Mouse (Mus musculus) stomach, embryonic 16.5 days (tissue): ENCODE data around the gene Musk. TPM values are rescaled to one million over a fixed set of nuclear protein-coding genes. Genes with fewer than 3 reads are reported as not detected.

Experiments
- ATAC-seq: fragments of 200-750 bp; cut with Nextera tagmentation; 2 replicates; pipeline ENCODE4 v1.8.0; 2017; ENCODE audit warnings: moderate number of reproducible peaks, moderate TSS enrichment; ENCODE audit not compliant: insufficient read depth, low FRiP score
- H3K27ac ChIP-seq: fragments of 300-500 bp; sonication (generic); 2 replicates; pipeline ENCODE4 v1.5.1; 2014; ENCODE audit warnings: low read length
- H3K27me3 ChIP-seq: fragments of 300-500 bp; sonication (generic); 2 replicates; pipeline ENCODE4 v1.6.1; 2014; ENCODE audit warnings: low read length, control low read depth, mixed read lengths; ENCODE audit not compliant: control insufficient read depth, insufficient read depth
- H3K36me3 ChIP-seq: fragments of 300-500 bp; sonication (generic); 2 replicates; pipeline ENCODE4 v1.6.1; 2014; ENCODE audit warnings: low read length; ENCODE audit not compliant: control insufficient read depth, insufficient read depth
- H3K4me1 ChIP-seq: fragments of 300-500 bp; sonication (generic); 2 replicates; pipeline ENCODE4 v1.6.1; 2014; ENCODE audit warnings: low read length, control low read depth, mixed read lengths; ENCODE audit not compliant: control insufficient read depth, insufficient read depth
- H3K4me2 ChIP-seq: fragments of 300-500 bp; sonication (generic); 2 replicates; pipeline ENCODE4 v1.6.1; 2014; ENCODE audit warnings: low read depth, low read length, mixed read lengths
- H3K4me3 ChIP-seq: fragments of 300-500 bp; sonication (generic); replicated peaks from 2 replicates; pipeline ENCODE4 v1.5.1; 2014; ENCODE audit warnings: mild to moderate bottlenecking, low read length
- H3K9ac ChIP-seq: fragments of 300-500 bp; sonication (generic); 2 replicates; pipeline ENCODE4 v1.6.1; 2014; ENCODE audit warnings: low read length
- H3K9me3 ChIP-seq: fragments of 300-500 bp; sonication (generic); replicated peaks from 2 replicates; pipeline ENCODE4 v1.6.1; 2016; ENCODE audit warnings: low read length, control low read depth; ENCODE audit not compliant: control insufficient read depth
- WGBS: fragments of 180-500 bp; shearing (Covaris S2); extraction: QIAGEN DNeasy Blood & Tissue Kit; methylation state at CpG from one replicate; pipeline ENCODE4 v1.1.7; 2014; 5-methylcytosine and 5-hydroxymethylcytosine counted together
- polyA plus RNA-seq: library from polyadenylated mRNA; unstranded; fragments of >200 nt; fragmentation: Nextera tagmentation; extraction: Ambion mirVana; gene quantifications from 2 replicates; pipeline ENCODE4 v1.2.1, GENCODE M21; 2015

Musk gene
- polyA plus RNA-seq, 1 experiment from 2014 or later: 1.2 TPM

DNA sequence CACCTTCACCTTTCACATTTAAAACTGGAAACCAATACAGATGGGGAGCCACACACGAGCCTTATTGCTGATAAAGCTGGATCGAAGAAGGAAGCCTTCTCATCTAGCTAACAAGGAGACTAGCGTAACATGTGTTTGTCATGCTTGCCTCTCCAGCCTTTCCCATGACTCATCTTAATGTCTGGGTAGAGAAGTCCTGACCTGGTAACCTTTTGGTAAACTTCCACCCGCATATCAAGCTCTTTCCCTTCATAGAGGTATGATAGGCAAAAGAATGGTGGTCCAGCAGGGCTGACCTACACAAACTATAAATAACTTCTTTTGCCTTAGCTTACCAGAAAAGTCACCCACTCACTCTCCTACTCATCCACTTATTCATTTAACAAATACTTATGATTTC, 44.3 kb downstream of the Musk start:
- Histone ChIP-seq H3K4me3 (no peak overlapping the region), H3K4me1 (no peaks in the 10 kb centered on the region), H3K36me3 (no peaks in the 10 kb centered on the region), H3K27me3 (no peaks in the 10 kb centered on the region), H3K9ac (no peak overlapping the region), H3K27ac (no peak overlapping the region), H3K9me3 (no peaks in the 10 kb centered on the region), H3K4me2 (no peak overlapping the region)
- no peak for ATAC-seq
- WGBS: 81% methylated on average over 4 of the region's 4 CpGs

GRCm38 (mm10) chr4:58330864-58331638, 45.3 kb downstream of the Musk start:
- Histone ChIP-seq H3K36me3 (no peaks in the 10 kb centered on the region), H3K9me3 (no peaks in the 10 kb centered on the region), H3K4me2 (no peak overlapping the region), H3K4me1 (no peaks in the 10 kb centered on the region), H3K27me3 (no peaks in the 10 kb centered on the region), H3K9ac (no peak overlapping the region), H3K4me3 (no peak overlapping the region), H3K27ac (no peak overlapping the region)
- 80% methylated on average over 10 of the region's 10 CpGs for WGBS
- no peak for ATAC-seq

GRCm38 (mm10) chr4:58332394-58332793, 46.6 kb downstream of the Musk start:
- Histone ChIP-seq H3K9ac (no peak overlapping the region), H3K27me3 (no peaks in the 10 kb centered on the region)

DNA sequence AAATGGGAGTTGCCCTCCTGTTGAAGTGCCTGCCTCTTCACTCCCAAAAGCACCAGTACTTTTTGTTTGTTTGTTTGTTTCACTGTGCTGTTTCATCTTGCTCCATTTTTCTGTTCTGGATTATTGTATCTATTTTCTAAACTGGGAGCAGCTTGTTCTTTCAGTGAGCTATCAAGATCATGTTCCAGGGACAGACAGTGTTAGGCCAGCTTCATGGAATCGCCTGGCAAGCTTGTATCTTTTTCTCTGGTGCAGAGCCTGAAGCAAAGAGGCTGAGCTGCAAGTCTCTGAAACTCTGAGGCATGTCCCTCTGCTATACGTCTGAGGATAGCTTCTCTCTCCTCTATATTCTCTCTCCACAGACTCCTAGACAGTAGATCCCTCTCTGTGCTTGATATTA, 50.5 kb downstream of the Musk start:
- 85% methylated on average over 2 of the region's 2 CpGs for WGBS

More at GRCm38 (mm10) chr4:58332394-58332793, 46.6 kb downstream of the Musk start:
- no peak for ATAC-seq
- no peaks in the 10 kb centered on the region for H3K9me3 ChIP-seq
- no peak overlapping the region for H3K27ac ChIP-seq
- H3K36me3 ChIP-seq: no peaks in the 10 kb centered on the region
- no peaks in the 10 kb centered on the region for H3K4me1 ChIP-seq
- 52% methylated on average over 3 of the region's 3 CpGs for WGBS
- no peak overlapping the region for H3K4me3 ChIP-seq
- no peak overlapping the region for H3K4me2 ChIP-seq

DNA sequence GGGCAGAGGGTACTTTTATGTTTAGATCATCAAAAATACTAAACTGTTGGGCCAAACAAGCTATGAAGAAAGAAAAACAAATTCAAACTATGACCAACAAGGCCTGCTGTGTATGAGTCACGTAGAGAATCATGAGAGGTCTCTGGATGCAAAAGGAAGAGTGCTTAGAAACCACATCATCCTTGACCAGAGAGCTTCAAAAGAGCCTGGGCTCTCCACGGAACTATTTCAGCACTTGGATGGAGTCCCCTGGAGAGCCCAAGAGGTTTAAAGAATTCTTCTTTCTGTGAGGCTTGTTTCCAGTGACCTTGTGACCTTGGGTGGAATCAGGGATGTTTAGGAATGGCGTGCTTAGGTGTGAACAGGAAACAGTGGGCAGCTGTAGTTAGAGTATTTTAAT, 53.5 kb downstream of the Musk start:
- no peaks in the 10 kb centered on the region for H3K4me1 ChIP-seq
- H3K9me3 ChIP-seq: no peaks in the 10 kb centered on the region
- H3K36me3 ChIP-seq: no peaks in the 10 kb centered on the region
- H3K27me3 ChIP-seq: no peaks in the 10 kb centered on the region
- H3K9ac ChIP-seq: no peak overlapping the region
- H3K4me2 ChIP-seq: no peak overlapping the region
- H3K4me3 ChIP-seq: no peak overlapping the region
- no peak for ATAC-seq
- H3K27ac ChIP-seq: no peak overlapping the region
- 39% methylated on average over 3 of the region's 3 CpGs for WGBS

More for the DNA sequence above, 50.5 kb downstream of the Musk start:
- Histone ChIP-seq H3K4me1 (no peaks in the 10 kb centered on the region), H3K4me3 (no peak overlapping the region), H3K4me2 (no peak overlapping the region), H3K27ac (no peak overlapping the region), H3K9ac (no peak overlapping the region), H3K36me3 (no peaks in the 10 kb centered on the region), H3K27me3 (no peaks in the 10 kb centered on the region), H3K9me3 (no peaks in the 10 kb centered on the region)
- ATAC-seq: no peak

DNA sequence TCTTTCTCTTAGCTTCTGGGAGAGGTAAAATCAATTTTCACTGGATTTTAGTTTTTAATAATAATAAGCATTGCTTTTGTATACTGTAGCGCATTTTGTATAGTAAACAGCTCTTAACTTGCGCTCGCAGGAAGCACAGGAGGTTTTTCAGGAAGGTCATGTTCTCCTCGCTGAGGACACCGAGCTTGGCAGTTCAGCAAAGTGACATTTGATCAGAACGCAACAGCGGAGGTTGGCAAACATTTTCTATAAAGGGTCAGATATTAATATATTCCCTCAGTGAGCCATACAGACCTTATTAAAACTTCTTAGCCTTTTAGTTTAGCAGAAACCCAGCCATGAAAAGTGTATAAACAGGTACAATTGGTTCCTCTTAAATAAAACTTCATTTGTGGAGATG, 64.4 kb downstream of the Musk start:
- WGBS: 77% methylated on average over 7 of the region's 7 CpGs
- Histone ChIP-seq H3K9ac (no peak overlapping the region), H3K27me3 (no peaks in the 10 kb centered on the region), H3K27ac (no peak overlapping the region), H3K9me3 (no peaks in the 10 kb centered on the region), H3K4me1 (no peaks in the 10 kb centered on the region), H3K4me2 (no peak overlapping the region), H3K36me3 (no peaks in the 10 kb centered on the region), H3K4me3 (no peak overlapping the region)
- ATAC-seq: no peak

- H3K9ac ChIP-seq: no peak overlapping the region
- H3K27ac ChIP-seq: no peak overlapping the region
- no peak overlapping the region for H3K4me2 ChIP-seq
- no peaks in the 10 kb centered on the region for H3K27me3 ChIP-seq
- no peaks in the 10 kb centered on the region for H3K4me1 ChIP-seq
- H3K4me3 ChIP-seq: no peak overlapping the region
- no peaks in the 10 kb centered on the region for H3K9me3 ChIP-seq
- H3K36me3 ChIP-seq: no peaks in the 10 kb centered on the region
- ATAC-seq: no peak
- WGBS: 69% methylated on average over 10 of the region's 10 CpGs
These were observed 65.4 kb downstream of the Musk start for GRCm38 (mm10) chr4:58351165-58351564.

GRCm38 (mm10) chr4:58351590-58351989, 65.8 kb downstream of the Musk start:
- ATAC-seq: no peak
- H3K9ac ChIP-seq: no peak overlapping the region
- no peaks in the 10 kb centered on the region for H3K4me1 ChIP-seq
- no peaks in the 10 kb centered on the region for H3K36me3 ChIP-seq
- H3K27ac ChIP-seq: no peak overlapping the region
- 75% methylated on average over 5 of the region's 5 CpGs for WGBS
- no peak overlapping the region for H3K4me2 ChIP-seq
- H3K27me3 ChIP-seq: no peaks in the 10 kb centered on the region
- H3K9me3 ChIP-seq: no peaks in the 10 kb centered on the region
- no peak overlapping the region for H3K4me3 ChIP-seq

- Histone ChIP-seq H3K4me2 (no peak overlapping the region), H3K27ac (no peak overlapping the region), H3K36me3 (no peaks in the 10 kb centered on the region), H3K9me3 (no peaks in the 10 kb centered on the region), H3K27me3 (no peaks in the 10 kb centered on the region), H3K9ac (no peak overlapping the region), H3K4me1 (no peaks in the 10 kb centered on the region), H3K4me3 (no peak overlapping the region)
- no peak for ATAC-seq
- WGBS: 71% methylated on average over 4 of the region's 4 CpGs
These were observed 73.2 kb downstream of the Musk start for GRCm38 (mm10) chr4:58358996-58359395.
